Mouse (Mus musculus) stomach, embryonic 14.5 days (tissue): Measurements from ENCODE around the gene Stpg3. TPM values are rescaled to one million over a fixed set of nuclear protein-coding genes. Genes with fewer than 3 reads are reported as not detected.
A peak's percentile ranks its signal among the peaks of the same experiment; 100 is the strongest.

Experiments used
- ATAC-seq: fragments of 200-750 bp; cut with Nextera tagmentation; 2 replicates; pipeline ENCODE4 v1.8.0; 2017; ENCODE audit warnings: low read depth, moderate TSS enrichment; ENCODE audit not compliant: insufficient number of reproducible peaks, insufficient read depth, low FRiP score
- H3K27ac ChIP-seq: fragments of 300-500 bp; sonication (generic); 2 replicates; pipeline ENCODE4 v1.5.1; 2014; ENCODE audit warnings: mild to moderate bottlenecking, low read length, moderate library complexity, mixed read lengths
- H3K27me3 ChIP-seq: fragments of 300-500 bp; sonication (generic); 2 replicates; pipeline ENCODE4 v1.6.1; 2014; ENCODE audit warnings: low read length, control low read depth, mixed read lengths; ENCODE audit not compliant: control insufficient read depth, insufficient read depth
- H3K36me3 ChIP-seq: fragments of 300-500 bp; sonication (generic); 2 replicates; pipeline ENCODE4 v1.6.1; 2014; ENCODE audit warnings: mild to moderate bottlenecking, control low read depth, low read length, moderate library complexity, mixed read lengths; ENCODE audit not compliant: control insufficient read depth, insufficient read depth
- H3K4me1 ChIP-seq: fragments of 300-500 bp; sonication (generic); 2 replicates; pipeline ENCODE4 v1.6.1; 2014; ENCODE audit warnings: low read length, control low read depth, mixed read lengths; ENCODE audit not compliant: control insufficient read depth, insufficient read depth
- H3K4me2 ChIP-seq: fragments of 300-500 bp; sonication (generic); replicated peaks from 2 replicates; pipeline ENCODE4 v1.6.1; 2014; ENCODE audit warnings: low read depth, low read length, control low read depth
- H3K4me3 ChIP-seq: fragments of 300-500 bp; sonication (generic); 2 replicates; pipeline ENCODE4 v1.5.1; 2014; ENCODE audit warnings: low read depth, low read length, control low read depth
- H3K9ac ChIP-seq: fragments of 300-500 bp; sonication (generic); replicated peaks from 2 replicates; pipeline ENCODE4 v1.6.1; 2014; ENCODE audit warnings: low read depth, mild to moderate bottlenecking, control low read depth, low read length, moderate library complexity, mixed read lengths
- H3K9me3 ChIP-seq: fragments of 300-500 bp; sonication (generic); 2 replicates; pipeline ENCODE4 v1.6.1; 2016; ENCODE audit warnings: low read depth, low read length, control low read depth; ENCODE audit not compliant: control insufficient read depth
- WGBS: fragments of 180-500 bp; shearing (Covaris S2); extraction: QIAGEN DNeasy Blood & Tissue Kit; methylation state at CpG from one replicate; pipeline ENCODE4 v1.1.7; 2014; 5-methylcytosine and 5-hydroxymethylcytosine counted together
- polyA plus RNA-seq: library from polyadenylated mRNA; unstranded; fragments of >200 nt; fragmentation: Nextera tagmentation; extraction: Ambion mirVana; gene quantifications from 2 replicates; pipeline ENCODE4 v1.2.1, GENCODE M21; 2014

Stpg3 gene
- polyA plus RNA-seq, 1 experiment from 2014 or later: not detected

GRCm38 (mm10) chr2:25231038-25231437 lies 16.6 kb upstream of the Stpg3 start:
- Histone ChIP-seq H3K4me3 (no peak overlapping the region), H3K4me2 (no peak overlapping the region), H3K9ac (no peak overlapping the region), H3K27me3 (no peaks in the 10 kb centered on the region), H3K36me3 (no peaks in the 10 kb centered on the region), H3K27ac (no peak overlapping the region), H3K9me3 (no peaks in the 10 kb centered on the region), H3K4me1 (no peaks in the 10 kb centered on the region)
- ATAC-seq: no peak
- WGBS: 57% methylated on average over 12 of the region's 12 CpGs

- no peak for ATAC-seq
- no peaks in the 10 kb centered on the region for H3K36me3 ChIP-seq
- peaks cover 4% of the 10 kb centered on the region; the same call in 1 of the 2 replicates for H3K4me1 ChIP-seq
- WGBS: 95% methylated on average over 7 of the region's 7 CpGs
- H3K27me3 ChIP-seq: no peaks in the 10 kb centered on the region
- H3K9ac ChIP-seq: no peak overlapping the region
- no peaks in the 10 kb centered on the region for H3K9me3 ChIP-seq
- H3K4me3 ChIP-seq: no peak overlapping the region
- no peak overlapping the region for H3K4me2 ChIP-seq
- no peak overlapping the region for H3K27ac ChIP-seq
These were observed 16.1 kb upstream of the Stpg3 start for GRCm38 (mm10) chr2:25230581-25230980.

GRCm38 (mm10) chr2:25229582-25229981 lies 15.1 kb upstream of the Stpg3 start:
- H3K36me3 ChIP-seq: no peaks in the 10 kb centered on the region
- H3K4me2 ChIP-seq: no peak overlapping the region
- peaks cover 5% of the 10 kb centered on the region; the same call in 1 of the 2 replicates for H3K4me1 ChIP-seq
- H3K4me3 ChIP-seq: no peak overlapping the region
- H3K9ac ChIP-seq: no peak overlapping the region
- no peaks in the 10 kb centered on the region for H3K27me3 ChIP-seq
- H3K27ac ChIP-seq: no peak overlapping the region
- no peak for ATAC-seq
- no peaks in the 10 kb centered on the region for H3K9me3 ChIP-seq
- 83% methylated on average over 5 of the region's 5 CpGs for WGBS

- WGBS: 73% methylated on average over 6 of the region's 6 CpGs
- H3K36me3 ChIP-seq: no peaks in the 10 kb centered on the region
- H3K9ac ChIP-seq: no peak overlapping the region
- H3K4me3 ChIP-seq: no peak overlapping the region
- no peak for ATAC-seq
- no peak overlapping the region for H3K27ac ChIP-seq
- no peaks in the 10 kb centered on the region for H3K27me3 ChIP-seq
- H3K4me1 ChIP-seq: peaks cover 5% of the 10 kb centered on the region; the same call in 1 of the 2 replicates
- no peaks in the 10 kb centered on the region for H3K9me3 ChIP-seq
- no peak overlapping the region; the same call in 1 of the 2 replicates for H3K4me2 ChIP-seq
These were observed 14.6 kb upstream of the Stpg3 start for GRCm38 (mm10) chr2:25228995-25229530.

GRCm38 (mm10) chr2:25228431-25228889 lies 14.0 kb upstream of the Stpg3 start:
- Histone ChIP-seq H3K9me3 (no peaks in the 10 kb centered on the region), H3K4me1 (peaks cover 6% of the 10 kb centered on the region; the same call in 1 of the 2 replicates), H3K36me3 (no peaks in the 10 kb centered on the region), H3K4me3 (peak overlapping the region; percentile 9; the same call in 1 of the 2 replicates), H3K4me2 (peak overlapping the region; percentile 23), H3K27me3 (no peaks in the 10 kb centered on the region), H3K27ac (no peak overlapping the region), H3K9ac (no peak overlapping the region)
- WGBS: under 1% methylated on average over 7 of the region's 7 CpGs
- ATAC-seq: no peak

- Histone ChIP-seq H3K9me3 (no peaks in the 10 kb centered on the region), H3K9ac (no peak overlapping the region), H3K27me3 (no peaks in the 10 kb centered on the region), H3K4me1 (peaks cover 8% of the 10 kb centered on the region; the same call in 1 of the 2 replicates), H3K4me3 (no peak overlapping the region), H3K4me2 (no peak overlapping the region), H3K36me3 (no peaks in the 10 kb centered on the region), H3K27ac (no peak overlapping the region)
- WGBS: 96% methylated on average over 4 of the region's 4 CpGs
- no peak for ATAC-seq
These were observed 13.0 kb upstream of the Stpg3 start for GRCm38 (mm10) chr2:25227406-25227805.

GRCm38 (mm10) chr2:25226864-25227263 lies 12.4 kb upstream of the Stpg3 start:
- ATAC-seq: no peak
- peaks cover 1% of the 10 kb centered on the region; the same call in 1 of the 2 replicates for H3K36me3 ChIP-seq
- 87% methylated on average over 5 of the region's 5 CpGs for WGBS
- H3K27ac ChIP-seq: 0 out of 2 replicates have a peak overlapping the region, but pooled peaks have one; percentile 3
- H3K27me3 ChIP-seq: no peaks in the 10 kb centered on the region
- H3K9me3 ChIP-seq: no peaks in the 10 kb centered on the region
- H3K4me3 ChIP-seq: no peak overlapping the region
- peaks cover 8% of the 10 kb centered on the region; the same call in 1 of the 2 replicates for H3K4me1 ChIP-seq
- no peak overlapping the region for H3K9ac ChIP-seq
- H3K4me2 ChIP-seq: no peak overlapping the region

GRCm38 (mm10) chr2:25225811-25226379 lies 11.5 kb upstream of the Stpg3 start:
- peak overlapping the region; percentile 97 for H3K27ac ChIP-seq
- ATAC-seq: no peak
- no peaks in the 10 kb centered on the region for H3K9me3 ChIP-seq
- 72% methylated on average over 8 of the region's 8 CpGs for whole genome bisulfite sequencing
- no peaks in the 10 kb centered on the region for H3K27me3 ChIP-seq
- peaks cover 6% of the 10 kb centered on the region for H3K36me3 ChIP-seq
- H3K4me2 ChIP-seq: peak overlapping the region; percentile 56
- peak overlapping the region; percentile 40; the same call in 1 of the 2 replicates for H3K4me3 ChIP-seq
- peaks cover 8% of the 10 kb centered on the region; the same call in 1 of the 2 replicates for H3K4me1 ChIP-seq
- H3K9ac ChIP-seq: no peak overlapping the region
